Mouse (Mus musculus) left cerebral cortex, postnatal 36 days (tissue): ENCODE results near the gene Apod. TPM values are rescaled to one million over a fixed set of nuclear protein-coding genes. Genes with fewer than 3 reads are reported as not detected.
"Not testable (repeated sequence)": the region's sequence is repeated elsewhere in the genome, so short reads cannot be mapped to it uniquely, and the experiment has no call there.

Experiments used
- DNase-seq, 2 experiments: peaks; one replicate each; pipeline ENCODE4 v3.0.0; 2021 to 2022; ENCODE audit warnings: low spot score in 2 of 2, mixed read lengths in 1 of 2
- intact Hi-C: fragments of 180-260 bp; cut with DNase I; formaldehyde crosslinking; loops from one replicate; pipeline ENCODE4 v1.15.1; 2025
- total RNA-seq, 2 experiments: library from RNA; stranded (reverse); gene quantifications; 2 replicates each; pipeline ENCODE4 v1.2.3; 2021

The Apod gene
- 100 to 1,000 TPM; 143 to 155 TPM for total RNA-seq

- no peak for DNase-seq
- intact Hi-C loops: loop anchor here (5.0 kb wide), 1 partner anchor 42 kb away; no protein-coding TSS in a partner anchor
These were observed at the start of gene Apod for GRCm38 (mm10) chr16:31314497-31315233. Gene Apod (minus strand): TSS chr16:31314808.

GRCm38 (mm10) chr16:31363685-31364436 lies 49.3 kb upstream of the Apod start:
- intact Hi-C loops: no loop called here
- DNase-seq: no peak

GRCm38 (mm10) chr16:31359542-31359941 lies 44.9 kb upstream of the Apod start:
- DNase-seq: no peak
- intact Hi-C loops: loop anchor here (10.0 kb wide), 1 partner anchor 765 kb away; the partner anchor contains the start of gene Fam43a

- DNase-seq: no peak
- intact Hi-C loops: loop anchor here (10.0 kb wide), 1 partner anchor 764 kb away; the partner anchor contains the start of gene Fam43a
These were observed 44.4 kb upstream of the Apod start for GRCm38 (mm10) chr16:31358991-31359390.

- no peak for DNase-seq
- intact Hi-C loops: loop anchor here (10.0 kb wide), 1 partner anchor 764 kb away; the partner anchor contains the start of gene Fam43a
These were observed 44.0 kb upstream of the Apod start for GRCm38 (mm10) chr16:31358576-31358975.

- intact Hi-C loops: loop anchor here (10.0 kb wide), 1 partner anchor 761 kb away; the partner anchor contains the start of gene Fam43a
- DNase-seq: no peak
These were observed 41.3 kb upstream of the Apod start for GRCm38 (mm10) chr16:31355882-31356281.

- intact Hi-C loops: loop anchor here (5.0 to 10.0 kb wide), 2 partner anchors 272 to 760 kb away; partner anchors contain the start of genes Fam43a and Xxylt1
- peak; percentile 43 to 52 for DNase-seq
These were observed 40.0 kb upstream of the Apod start for GRCm38 (mm10) chr16:31354341-31355329.

- DNase-seq: no peak
- intact Hi-C loops: loop anchor here (5.0 to 10.0 kb wide), 2 partner anchors 271 to 758 kb away; partner anchors contain the start of genes Fam43a and Xxylt1
These were observed 38.4 kb upstream of the Apod start for GRCm38 (mm10) chr16:31352996-31353395.

GRCm38 (mm10) chr16:31347581-31347980 lies 33.0 kb upstream of the Apod start:
- peak; percentile 61 to 63 for DNase-seq
- intact Hi-C loops: loop anchor here (5.0 kb wide), 3 partner anchors 75 to 220 kb away; no protein-coding TSS in a partner anchor

- DNase-seq: no peak
- intact Hi-C loops: no loop called here
These were observed 28.4 kb upstream of the Apod start for GRCm38 (mm10) chr16:31342966-31343365.

- intact Hi-C loops: no loop called here
- no peak for DNase-seq
These were observed 27.9 kb upstream of the Apod start for GRCm38 (mm10) chr16:31342556-31342955.

- intact Hi-C loops: no loop called here
These were observed 24.7 kb upstream of the Apod start for GRCm38 (mm10) chr16:31339332-31339731.

GRCm38 (mm10) chr16:31337956-31338355 lies 23.3 kb upstream of the Apod start:
- DNase-seq: no peak
- intact Hi-C loops: no loop called here

More at GRCm38 (mm10) chr16:31339332-31339731, 24.7 kb upstream of the Apod start:
- no peak for DNase-seq

GRCm38 (mm10) chr16:31334796-31335195 lies 20.2 kb upstream of the Apod start:
- intact Hi-C loops: no loop called here
- DNase-seq: no peak

GRCm38 (mm10) chr16:31332586-31332985 lies 18.0 kb upstream of the Apod start:
- intact Hi-C loops: no loop called here
- DNase-seq: no peak

GRCm38 (mm10) chr16:31330970-31331369 lies 16.4 kb upstream of the Apod start:
- DNase-seq, intact Hi-C loops: not testable (repeated sequence)

- intact Hi-C loops: no loop called here
- no peak for DNase-seq
These were observed 15.1 kb upstream of the Apod start for GRCm38 (mm10) chr16:31329668-31330067.

- intact Hi-C loops: no loop called here
- DNase-seq: no peak
These were observed 13.3 kb upstream of the Apod start for GRCm38 (mm10) chr16:31327891-31328290.

- intact Hi-C loops: no loop called here
- no peak for DNase-seq
These were observed 12.8 kb upstream of the Apod start for GRCm38 (mm10) chr16:31327430-31327829.
